Mouse (Mus musculus): ENCODE data around the gene Anks1b. TPM values are rescaled to one million over a fixed set of nuclear protein-coding genes. Genes with fewer than 3 reads are reported as not detected.

Anks1b gene
- polyA plus RNA-seq, 1 experiment from 2014 or later: 13.0 TPM

- H3K27me3 ChIP-seq (ENCODE audit: control insufficient read depth, insufficient read depth, low read length): no peaks in the 10 kb centered on the region
- H3K9ac ChIP-seq (ENCODE audit: low read depth, low read length): no peak overlapping the region
- H3K27ac ChIP-seq (ENCODE audit: low read depth, low read length): peak overlapping the region; percentile 67
- H3K4me1 ChIP-seq (replicated peaks; ENCODE audit: control insufficient read depth, insufficient read depth, low read length): no peaks in the 10 kb centered on the region; the same call in 1 of the 2 replicates
- no peak overlapping the region for H3K4me2 ChIP-seq (replicated peaks; ENCODE audit: low read depth, low read length)
- DNase-seq (ENCODE audit: low spot score) (peak; percentile 13), ATAC-seq (ENCODE audit: low FRiP score) (peak; percentile 68)
- H3K4me3 ChIP-seq (ENCODE audit: low read depth, low read length): no peak overlapping the region
- H3K36me3 ChIP-seq (ENCODE audit: control insufficient read depth, insufficient read depth, low read length): no peaks in the 10 kb centered on the region
- H3K9me3 ChIP-seq (ENCODE audit: control insufficient read depth, low read length): no peaks in the 10 kb centered on the region
- WGBS: 39% methylated on average over 10 of the region's 10 CpGs
These were observed 945.1 kb downstream of the Anks1b start for GRCm38 (mm10) chr10:90818246-90818937.

GRCm38 (mm10) chr10:90823438-90823837, 950.1 kb downstream of the Anks1b start:
- Histone ChIP-seq H3K9ac (ENCODE audit: low read depth, low read length) (no peak overlapping the region), H3K4me1 (replicated peaks; ENCODE audit: control insufficient read depth, insufficient read depth, low read length) (no peaks in the 10 kb centered on the region; the same call in 1 of the 2 replicates), H3K4me2 (replicated peaks; ENCODE audit: low read depth, low read length) (no peak overlapping the region), H3K27ac (ENCODE audit: low read depth, low read length) (no peak overlapping the region), H3K9me3 (ENCODE audit: control insufficient read depth, low read length) (no peaks in the 10 kb centered on the region), H3K27me3 (ENCODE audit: control insufficient read depth, insufficient read depth, low read length) (peaks cover 12% of the 10 kb centered on the region), H3K36me3 (ENCODE audit: control insufficient read depth, insufficient read depth, low read length) (no peaks in the 10 kb centered on the region), H3K4me3 (ENCODE audit: low read depth, low read length) (no peak overlapping the region)
- ATAC-seq (ENCODE audit: low FRiP score) (no peak), DNase-seq (ENCODE audit: low spot score) (peak; percentile 37)
- WGBS: 13% methylated on average over 4 of the region's 4 CpGs

GRCm38 (mm10) chr10:90824692-90825091, 951.4 kb downstream of the Anks1b start:
- ATAC-seq (ENCODE audit: low FRiP score) (no peak), DNase-seq (ENCODE audit: low spot score) (no peak)
- peaks cover 18% of the 10 kb centered on the region for H3K27me3 ChIP-seq (ENCODE audit: control insufficient read depth, insufficient read depth, low read length)
- H3K4me1 ChIP-seq (replicated peaks; ENCODE audit: control insufficient read depth, insufficient read depth, low read length): no peaks in the 10 kb centered on the region
- H3K9me3 ChIP-seq (ENCODE audit: control insufficient read depth, low read length): no peaks in the 10 kb centered on the region
- 78% methylated on average over 2 of the region's 2 CpGs for WGBS
- H3K4me2 ChIP-seq (replicated peaks; ENCODE audit: low read depth, low read length): no peak overlapping the region
- no peaks in the 10 kb centered on the region for H3K36me3 ChIP-seq (ENCODE audit: control insufficient read depth, insufficient read depth, low read length)
- no peak overlapping the region for H3K27ac ChIP-seq (ENCODE audit: low read depth, low read length)
- H3K9ac ChIP-seq (ENCODE audit: low read depth, low read length): no peak overlapping the region
- no peak overlapping the region for H3K4me3 ChIP-seq (ENCODE audit: low read depth, low read length)

- no peak overlapping the region for H3K27ac ChIP-seq (ENCODE audit: low read depth, low read length)
- H3K4me1 ChIP-seq (replicated peaks; ENCODE audit: control insufficient read depth, insufficient read depth, low read length): peaks cover 4% of the 10 kb centered on the region; the same call in 1 of the 2 replicates
- H3K4me3 ChIP-seq (ENCODE audit: low read depth, low read length): no peak overlapping the region
- H3K27me3 ChIP-seq (ENCODE audit: control insufficient read depth, insufficient read depth, low read length): peaks cover 31% of the 10 kb centered on the region
- WGBS: 19% methylated on average over 4 of the region's 4 CpGs
- no peaks in the 10 kb centered on the region for H3K9me3 ChIP-seq (ENCODE audit: control insufficient read depth, low read length)
- no peak overlapping the region for H3K4me2 ChIP-seq (replicated peaks; ENCODE audit: low read depth, low read length)
- DNase-seq (ENCODE audit: low spot score): peak; percentile 55
- no peak for ATAC-seq (ENCODE audit: low FRiP score)
- H3K36me3 ChIP-seq (ENCODE audit: control insufficient read depth, insufficient read depth, low read length): no peaks in the 10 kb centered on the region
- H3K9ac ChIP-seq (ENCODE audit: low read depth, low read length): no peak overlapping the region
These were observed 953.6 kb downstream of the Anks1b start for GRCm38 (mm10) chr10:90826939-90827338.

GRCm38 (mm10) chr10:90828581-90829393, 955.5 kb downstream of the Anks1b start:
- Histone ChIP-seq H3K27ac (ENCODE audit: low read depth, low read length) (peak overlapping the region; percentile 64), H3K36me3 (ENCODE audit: control insufficient read depth, insufficient read depth, low read length) (no peaks in the 10 kb centered on the region), H3K9me3 (ENCODE audit: control insufficient read depth, low read length) (no peaks in the 10 kb centered on the region), H3K9ac (ENCODE audit: low read depth, low read length) (peak overlapping the region; percentile 74), H3K4me1 (replicated peaks; ENCODE audit: control insufficient read depth, insufficient read depth, low read length) (peaks cover 4% of the 10 kb centered on the region; the same call in 1 of the 2 replicates), H3K4me2 (replicated peaks; ENCODE audit: low read depth, low read length) (peak overlapping the region; percentile 95), H3K27me3 (ENCODE audit: control insufficient read depth, insufficient read depth, low read length) (peaks cover 35% of the 10 kb centered on the region), H3K4me3 (ENCODE audit: low read depth, low read length) (peak overlapping the region; percentile 63)
- WGBS: 2% methylated on average over 27 of the region's 73 CpGs
- ATAC-seq (ENCODE audit: low FRiP score): peak; percentile 88
- DNase-seq (ENCODE audit: low spot score): peak; percentile 63

- no peaks in the 10 kb centered on the region for H3K36me3 ChIP-seq (ENCODE audit: control insufficient read depth, insufficient read depth, low read length)
- peak; percentile 85 for ATAC-seq (ENCODE audit: low FRiP score)
- H3K27ac ChIP-seq (ENCODE audit: low read depth, low read length): peak overlapping the region; percentile 64
- H3K4me2 ChIP-seq (replicated peaks; ENCODE audit: low read depth, low read length): peak overlapping the region; percentile 95
- H3K4me3 ChIP-seq (ENCODE audit: low read depth, low read length): peak overlapping the region; percentile 63
- DNase-seq (ENCODE audit: low spot score): peak; percentile 77
- peak overlapping the region; percentile 74 for H3K9ac ChIP-seq (ENCODE audit: low read depth, low read length)
- WGBS: under 1% methylated on average over 31 of the region's 76 CpGs
- peaks cover 4% of the 10 kb centered on the region; the same call in 1 of the 2 replicates for H3K4me1 ChIP-seq (replicated peaks; ENCODE audit: control insufficient read depth, insufficient read depth, low read length)
- H3K27me3 ChIP-seq (ENCODE audit: control insufficient read depth, insufficient read depth, low read length): peaks cover 35% of the 10 kb centered on the region
- H3K9me3 ChIP-seq (ENCODE audit: control insufficient read depth, low read length): no peaks in the 10 kb centered on the region
These were observed 956.3 kb downstream of the Anks1b start for GRCm38 (mm10) chr10:90829394-90830267.

GRCm38 (mm10) chr10:90830268-90830585, 956.9 kb downstream of the Anks1b start:
- H3K36me3 ChIP-seq (ENCODE audit: control insufficient read depth, insufficient read depth, low read length): no peaks in the 10 kb centered on the region
- peak overlapping the region; percentile 74; the same call in 1 of the 2 replicates for H3K9ac ChIP-seq (ENCODE audit: low read depth, low read length)
- no peak overlapping the region for H3K27ac ChIP-seq (ENCODE audit: low read depth, low read length)
- no peak for ATAC-seq (ENCODE audit: low FRiP score)
- DNase-seq (ENCODE audit: low spot score): no peak
- H3K27me3 ChIP-seq (ENCODE audit: control insufficient read depth, insufficient read depth, low read length): peaks cover 35% of the 10 kb centered on the region
- 2% methylated on average over 11 of the region's 11 CpGs for WGBS
- H3K4me2 ChIP-seq (replicated peaks; ENCODE audit: low read depth, low read length): peak overlapping the region; percentile 95
- no peaks in the 10 kb centered on the region for H3K9me3 ChIP-seq (ENCODE audit: control insufficient read depth, low read length)
- peaks cover 4% of the 10 kb centered on the region; the same call in 1 of the 2 replicates for H3K4me1 ChIP-seq (replicated peaks; ENCODE audit: control insufficient read depth, insufficient read depth, low read length)
- peak overlapping the region; percentile 63 for H3K4me3 ChIP-seq (ENCODE audit: low read depth, low read length)

- H3K27ac ChIP-seq (ENCODE audit: low read depth, low read length): no peak overlapping the region
- H3K36me3 ChIP-seq (ENCODE audit: control insufficient read depth, insufficient read depth, low read length): no peaks in the 10 kb centered on the region
- peak overlapping the region; percentile 74; the same call in 1 of the 2 replicates for H3K9ac ChIP-seq (ENCODE audit: low read depth, low read length)
- H3K4me3 ChIP-seq (ENCODE audit: low read depth, low read length): peak overlapping the region; percentile 63
- peak; percentile 49 for DNase-seq (ENCODE audit: low spot score)
- H3K4me1 ChIP-seq (replicated peaks; ENCODE audit: control insufficient read depth, insufficient read depth, low read length): peaks cover 4% of the 10 kb centered on the region; the same call in 1 of the 2 replicates
- peak overlapping the region; percentile 95 for H3K4me2 ChIP-seq (replicated peaks; ENCODE audit: low read depth, low read length)
- H3K9me3 ChIP-seq (ENCODE audit: control insufficient read depth, low read length): no peaks in the 10 kb centered on the region
- H3K27me3 ChIP-seq (ENCODE audit: control insufficient read depth, insufficient read depth, low read length): peaks cover 35% of the 10 kb centered on the region
- 3% methylated on average over 21 of the region's 21 CpGs for WGBS
- ATAC-seq (ENCODE audit: low FRiP score): no peak
These were observed 957.4 kb downstream of the Anks1b start for GRCm38 (mm10) chr10:90830591-90831287.
